Mouse (Mus musculus) embryo, embryonic 10 days (tissue): ENCODE measurements around the gene Scamp3.

Experiments
- DNase-seq: peaks from one replicate; pipeline ENCODE4 v3.0.0-alpha.2; 2015; ENCODE audit warnings: low spot score

The Scamp3 gene

GRCm38 (mm10) chr3:89163643-89164245, 13.5 kb upstream of the Scamp3 start:
- DNase-seq = no peak

GRCm38 (mm10) chr3:89164506-89165267, 12.6 kb upstream of the Scamp3 start, which contains the start of gene Clk2:
Clk2 (plus strand) TSS chr3:89164795.
- DNase-seq = peak; percentile 97

- peak; percentile 44 for DNase-seq
Measured at GRCm38 (mm10) chr3:89165268-89165870, 11.9 kb upstream of the Scamp3 start.

- DNase-seq = no peak
Measured at GRCm38 (mm10) chr3:89166945-89167344, 10.3 kb upstream of the Scamp3 start.

GRCm38 (mm10) chr3:89174844-89175243, 2.4 kb upstream of the Scamp3 start:
- DNase-seq = no peak

- no peak for DNase-seq
Measured at GRCm38 (mm10) chr3:89175544-89175943, 1.7 kb upstream of the Scamp3 start.

GRCm38 (mm10) chr3:89176421-89176820, 852 bp upstream of the Scamp3 start:
- no peak for DNase-seq

GRCm38 (mm10) chr3:89178107-89178385, 773 bp downstream of the Scamp3 start:
- DNase-seq = no peak

- DNase-seq = no peak
Measured at GRCm38 (mm10) chr3:89179056-89179455, 1.8 kb downstream of the Scamp3 start.

GRCm38 (mm10) chr3:89181749-89182500, 4.7 kb downstream of the Scamp3 start:
- DNase-seq = no peak

- DNase-seq = no peak
Measured at GRCm38 (mm10) chr3:89182531-89183057, 5.3 kb downstream of the Scamp3 start.

GRCm38 (mm10) chr3:89183058-89183958, 6.0 kb downstream of the Scamp3 start, which contains the start of gene Fam189b:
Fam189b (plus strand) TSS chr3:89183143.
- DNase-seq = peak; percentile 93

GRCm38 (mm10) chr3:89183959-89184315, 6.7 kb downstream of the Scamp3 start:
- DNase-seq = no peak

- no peak for DNase-seq
Measured at GRCm38 (mm10) chr3:89187197-89187596, 9.9 kb downstream of the Scamp3 start.

- no peak for DNase-seq
Measured at GRCm38 (mm10) chr3:89187690-89188477, 10.6 kb downstream of the Scamp3 start.

GRCm38 (mm10) chr3:89188478-89188875, 11.2 kb downstream of the Scamp3 start:
- no peak for DNase-seq

GRCm38 (mm10) chr3:89190436-89190835, 13.2 kb downstream of the Scamp3 start:
- DNase-seq = no peak

- no peak for DNase-seq
Measured at GRCm38 (mm10) chr3:89193351-89193750, 16.1 kb downstream of the Scamp3 start.

GRCm38 (mm10) chr3:89193853-89194252, 16.6 kb downstream of the Scamp3 start:
- no peak for DNase-seq
